Mouse (Mus musculus): ENCODE data around the gene Lypd6b. TPM values are rescaled to one million over a fixed set of nuclear protein-coding genes. Genes with fewer than 3 reads are reported as not detected.

The Lypd6b gene
- polyA plus RNA-seq, 1 experiment from 2014 or later = 6.8 TPM

GRCm38 (mm10) chr2:49929931-49930330 is 142.4 kb downstream of the Lypd6b start:
- Histone ChIP-seq H3K27ac (replicated peaks) (no peak overlapping the region), H3K9ac (no peak overlapping the region), H3K36me3 (no peaks in the 10 kb centered on the region), H3K27me3 (no peaks in the 10 kb centered on the region), H3K4me1 (replicated peaks) (no peaks in the 10 kb centered on the region), H3K4me3 (no peak overlapping the region), H3K4me2 (no peak overlapping the region), H3K9me3 (no peaks in the 10 kb centered on the region)
- no peak for ATAC-seq (ENCODE audit: low read depth)
- WGBS = 78% methylated on average over 3 of the region's 3 CpGs

DNA sequence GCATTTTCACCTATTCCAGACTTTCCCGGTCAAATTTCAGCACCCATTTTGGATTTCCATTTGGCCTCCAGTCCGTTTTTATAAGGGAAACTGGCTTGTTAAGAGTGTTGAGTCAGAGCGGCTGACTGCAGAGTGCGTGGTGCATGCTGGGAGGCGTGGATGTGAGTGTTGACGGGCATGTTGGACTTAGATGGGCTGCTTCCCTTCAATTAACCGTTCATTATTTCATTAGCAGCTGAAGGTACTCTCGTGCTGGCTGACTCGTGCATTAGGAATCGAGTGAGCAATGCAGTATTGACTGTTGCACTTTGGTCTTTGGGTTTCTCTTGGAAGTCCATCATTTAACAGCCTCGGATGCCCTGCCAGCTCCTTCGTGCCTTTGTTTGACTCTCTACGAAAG is 150.1 kb downstream of the Lypd6b start:
- no peaks in the 10 kb centered on the region for H3K36me3 ChIP-seq
- no peak overlapping the region for H3K4me2 ChIP-seq
- no peak overlapping the region for H3K9ac ChIP-seq
- H3K27me3 ChIP-seq = no peaks in the 10 kb centered on the region
- no peak for ATAC-seq (ENCODE audit: low read depth)
- no peaks in the 10 kb centered on the region for H3K9me3 ChIP-seq
- 83% methylated on average over 13 of the region's 13 CpGs for WGBS
- no peak overlapping the region for H3K27ac ChIP-seq (replicated peaks)
- no peaks in the 10 kb centered on the region for H3K4me1 ChIP-seq (replicated peaks)
- H3K4me3 ChIP-seq = no peak overlapping the region

GRCm38 (mm10) chr2:49938246-49938645 is 150.8 kb downstream of the Lypd6b start:
- Histone ChIP-seq H3K4me3 (no peak overlapping the region), H3K9ac (no peak overlapping the region), H3K4me2 (no peak overlapping the region), H3K9me3 (no peaks in the 10 kb centered on the region), H3K27ac (replicated peaks) (no peak overlapping the region), H3K36me3 (no peaks in the 10 kb centered on the region), H3K27me3 (no peaks in the 10 kb centered on the region), H3K4me1 (replicated peaks) (no peaks in the 10 kb centered on the region)
- 78% methylated on average over 8 of the region's 8 CpGs for WGBS
- no peak for ATAC-seq (ENCODE audit: low read depth)

GRCm38 (mm10) chr2:49940372-49940771 is 152.9 kb downstream of the Lypd6b start:
- Histone ChIP-seq H3K9ac (no peak overlapping the region), H3K27me3 (no peaks in the 10 kb centered on the region), H3K4me1 (replicated peaks) (no peaks in the 10 kb centered on the region), H3K27ac (replicated peaks) (no peak overlapping the region), H3K36me3 (no peaks in the 10 kb centered on the region), H3K4me2 (no peak overlapping the region), H3K4me3 (no peak overlapping the region), H3K9me3 (no peaks in the 10 kb centered on the region)
- no peak for ATAC-seq (ENCODE audit: low read depth)
- WGBS = 87% methylated on average over 6 of the region's 6 CpGs

GRCm38 (mm10) chr2:49942100-49942499 is 154.6 kb downstream of the Lypd6b start:
- Histone ChIP-seq H3K36me3 (no peaks in the 10 kb centered on the region), H3K27ac (replicated peaks) (no peak overlapping the region), H3K4me3 (no peak overlapping the region), H3K4me2 (no peak overlapping the region), H3K27me3 (no peaks in the 10 kb centered on the region), H3K9me3 (no peaks in the 10 kb centered on the region), H3K4me1 (replicated peaks) (no peaks in the 10 kb centered on the region), H3K9ac (no peak overlapping the region)
- ATAC-seq (ENCODE audit: low read depth) = no peak
- 73% methylated on average over 5 of the region's 5 CpGs for WGBS

- no peaks in the 10 kb centered on the region for H3K36me3 ChIP-seq
- WGBS = 79% methylated on average over 4 of the region's 4 CpGs
- ATAC-seq (ENCODE audit: low read depth) = no peak
Observed at GRCm38 (mm10) chr2:49951681-49952080, 164.2 kb downstream of the Lypd6b start.

GRCm38 (mm10) chr2:49952632-49953293 is 165.3 kb downstream of the Lypd6b start:
- ATAC-seq (ENCODE audit: low read depth) = no peak
- no peak overlapping the region for H3K4me2 ChIP-seq
- WGBS = 48% methylated on average over 6 of the region's 6 CpGs
- H3K36me3 ChIP-seq = no peaks in the 10 kb centered on the region
- H3K27me3 ChIP-seq = no peaks in the 10 kb centered on the region
- H3K9me3 ChIP-seq = 0 out of 2 replicates have a peak, but pooled peaks cover 8% of the 10 kb centered on the region
- H3K9ac ChIP-seq = no peak overlapping the region
- H3K27ac ChIP-seq (replicated peaks) = no peak overlapping the region
- peaks cover 6% of the 10 kb centered on the region for H3K4me1 ChIP-seq (replicated peaks)
- no peak overlapping the region for H3K4me3 ChIP-seq

More at GRCm38 (mm10) chr2:49951681-49952080, 164.2 kb downstream of the Lypd6b start:
- H3K4me3 ChIP-seq = no peak overlapping the region
- H3K9ac ChIP-seq = no peak overlapping the region
- H3K27me3 ChIP-seq = no peaks in the 10 kb centered on the region
- no peak overlapping the region for H3K4me2 ChIP-seq
- H3K9me3 ChIP-seq = 0 out of 2 replicates have a peak, but pooled peaks cover 8% of the 10 kb centered on the region
- peaks cover 6% of the 10 kb centered on the region for H3K4me1 ChIP-seq (replicated peaks)
- H3K27ac ChIP-seq (replicated peaks) = no peak overlapping the region

DNA sequence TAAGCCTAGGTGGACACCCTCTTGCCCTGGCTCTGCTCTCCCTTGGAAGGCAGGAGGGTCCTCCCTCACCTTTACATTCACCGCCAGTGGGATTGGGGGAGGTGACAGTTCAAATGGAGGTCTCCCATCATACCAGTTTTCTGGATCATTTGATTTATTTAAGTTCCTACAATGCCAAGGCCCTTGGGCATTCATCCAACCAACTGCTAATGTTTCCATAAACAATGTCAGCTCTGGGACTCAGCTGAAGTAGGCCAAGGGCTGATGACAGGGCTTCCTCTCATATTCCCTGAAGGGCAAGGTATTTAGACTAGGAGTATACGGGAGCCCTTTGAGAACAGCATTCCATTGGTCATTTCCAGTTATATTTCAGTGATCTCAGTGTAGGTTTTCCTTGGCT is 170.0 kb downstream of the Lypd6b start:
- no peak overlapping the region for H3K27ac ChIP-seq (replicated peaks)
- no peaks in the 10 kb centered on the region for H3K36me3 ChIP-seq
- no peaks in the 10 kb centered on the region for H3K27me3 ChIP-seq
- no peak for ATAC-seq (ENCODE audit: low read depth)
- H3K4me3 ChIP-seq = no peak overlapping the region
- H3K9me3 ChIP-seq = no peaks in the 10 kb centered on the region
- H3K4me1 ChIP-seq (replicated peaks) = peaks cover 6% of the 10 kb centered on the region
- no peak overlapping the region for H3K9ac ChIP-seq
- 66% methylated on average over 2 of the region's 2 CpGs for WGBS
- no peak overlapping the region for H3K4me2 ChIP-seq

DNA sequence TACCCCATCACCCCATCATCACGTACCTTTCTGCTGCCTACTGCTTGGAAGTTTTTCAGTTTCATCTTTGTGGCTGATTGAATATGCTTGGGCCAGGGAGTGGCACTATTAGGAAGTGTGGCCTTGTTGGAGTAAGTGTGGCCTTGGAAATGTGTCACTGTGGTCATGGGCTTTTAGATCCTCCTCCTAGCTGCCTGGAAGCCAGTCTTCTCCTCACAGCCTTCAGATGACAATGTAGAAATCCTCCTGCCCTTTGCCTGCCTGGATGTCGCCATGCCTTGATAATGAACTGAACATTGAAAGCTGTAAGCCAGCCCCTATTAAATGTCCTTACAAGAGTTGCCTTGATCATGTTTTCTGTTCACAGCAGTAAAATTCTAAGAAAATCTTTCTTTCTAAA is 174.5 kb downstream of the Lypd6b start:
- Histone ChIP-seq H3K36me3 (no peaks in the 10 kb centered on the region), H3K4me1 (replicated peaks) (no peaks in the 10 kb centered on the region), H3K9ac (no peak overlapping the region), H3K27me3 (no peaks in the 10 kb centered on the region), H3K4me2 (no peak overlapping the region), H3K4me3 (no peak overlapping the region), H3K27ac (replicated peaks) (no peak overlapping the region), H3K9me3 (no peaks in the 10 kb centered on the region)
- 91% methylated on average over 2 of the region's 2 CpGs for WGBS
- ATAC-seq (ENCODE audit: low read depth) = no peak

DNA sequence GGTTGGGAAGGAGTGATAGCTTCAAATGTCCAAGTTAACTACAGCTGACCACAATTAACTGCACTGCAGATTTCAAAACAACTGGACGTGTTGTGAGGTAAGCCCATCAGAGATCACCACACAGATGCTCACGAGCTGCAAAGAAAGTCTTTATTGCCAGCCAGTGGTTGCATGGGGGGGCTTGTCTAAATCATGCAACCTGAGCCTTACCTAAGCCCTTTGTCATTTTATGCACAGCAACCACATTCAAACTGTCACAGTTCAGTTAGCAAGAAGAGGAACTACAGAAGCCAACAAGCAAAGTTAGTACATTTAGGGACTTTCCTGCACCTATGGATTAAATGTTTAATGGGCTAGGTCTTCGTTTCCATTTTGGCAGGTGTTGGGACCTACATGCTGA is 177.4 kb downstream of the Lypd6b start:
- Histone ChIP-seq H3K4me1 (replicated peaks) (no peaks in the 10 kb centered on the region; the same call in 1 of the 2 replicates), H3K9ac (no peak overlapping the region), H3K9me3 (no peaks in the 10 kb centered on the region), H3K36me3 (no peaks in the 10 kb centered on the region), H3K27ac (replicated peaks) (no peak overlapping the region), H3K4me2 (no peak overlapping the region), H3K4me3 (no peak overlapping the region), H3K27me3 (no peaks in the 10 kb centered on the region)
- 75% methylated on average over 3 of the region's 3 CpGs for WGBS
- no peak for ATAC-seq (ENCODE audit: low read depth)

- no peak overlapping the region for H3K9ac ChIP-seq
- no peak for ATAC-seq (ENCODE audit: low read depth)
- H3K27ac ChIP-seq (replicated peaks) = no peak overlapping the region
- H3K27me3 ChIP-seq = no peaks in the 10 kb centered on the region
- H3K4me1 ChIP-seq (replicated peaks) = no peaks in the 10 kb centered on the region; the same call in 1 of the 2 replicates
- 62% methylated on average over 3 of the region's 3 CpGs for WGBS
- H3K36me3 ChIP-seq = no peaks in the 10 kb centered on the region
- no peak overlapping the region for H3K4me3 ChIP-seq
- no peaks in the 10 kb centered on the region for H3K9me3 ChIP-seq
- no peak overlapping the region for H3K4me2 ChIP-seq
Observed at GRCm38 (mm10) chr2:49967748-49968147, 180.3 kb downstream of the Lypd6b start.

DNA sequence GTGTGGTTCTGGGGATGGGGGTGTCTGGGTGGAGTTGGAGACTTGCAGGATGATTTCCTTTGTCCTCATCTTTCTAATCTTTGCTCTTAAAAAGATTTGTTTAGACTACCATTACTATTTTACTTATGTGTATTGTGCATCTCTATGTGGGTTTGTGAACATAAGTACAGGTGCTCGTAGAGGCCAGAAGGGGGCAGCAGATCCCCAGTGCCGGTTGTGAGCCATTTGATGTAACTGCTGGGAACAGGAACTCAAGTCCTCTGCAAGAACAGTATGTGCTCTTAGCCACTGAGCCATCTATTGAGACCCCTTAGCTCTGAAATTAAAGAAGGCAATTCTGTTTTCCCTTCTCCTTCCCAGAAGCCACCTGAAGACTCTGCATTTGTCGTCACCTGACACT is 183.5 kb downstream of the Lypd6b start:
- Histone ChIP-seq H3K9me3 (no peaks in the 10 kb centered on the region), H3K9ac (no peak overlapping the region), H3K27me3 (no peaks in the 10 kb centered on the region), H3K4me2 (no peak overlapping the region), H3K4me1 (replicated peaks) (no peaks in the 10 kb centered on the region; the same call in 1 of the 2 replicates), H3K4me3 (no peak overlapping the region), H3K27ac (replicated peaks) (no peak overlapping the region), H3K36me3 (no peaks in the 10 kb centered on the region)
- WGBS = 94% methylated on average over 3 of the region's 3 CpGs
- ATAC-seq (ENCODE audit: low read depth) = no peak

DNA sequence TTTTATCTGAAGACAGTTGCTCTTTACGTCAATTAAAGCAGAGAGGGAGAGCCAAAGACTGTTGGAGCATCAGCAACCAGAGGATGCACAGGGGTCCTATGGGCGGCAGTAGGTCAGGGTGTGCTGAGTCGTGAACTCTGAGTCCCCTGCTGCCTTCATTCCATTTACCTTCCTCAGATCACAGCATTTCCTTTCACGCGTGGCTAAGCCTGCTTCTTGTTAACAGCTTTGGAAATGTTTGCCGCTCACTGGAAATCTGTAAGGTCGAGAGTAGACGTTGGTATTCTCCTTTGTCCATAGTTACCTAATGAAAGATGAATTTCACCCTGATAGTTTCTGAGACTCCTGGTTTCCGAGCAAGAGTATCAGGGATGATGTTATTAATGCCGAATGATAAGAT is 191.1 kb downstream of the Lypd6b start:
- Histone ChIP-seq H3K4me1 (replicated peaks) (no peaks in the 10 kb centered on the region), H3K27me3 (no peaks in the 10 kb centered on the region), H3K4me2 (no peak overlapping the region), H3K4me3 (no peak overlapping the region), H3K9ac (no peak overlapping the region), H3K9me3 (no peaks in the 10 kb centered on the region), H3K36me3 (no peaks in the 10 kb centered on the region), H3K27ac (replicated peaks) (no peak overlapping the region)
- ATAC-seq (ENCODE audit: low read depth) = no peak
- WGBS = 74% methylated on average over 10 of the region's 10 CpGs
